Mouse (Mus musculus): Measurements from ENCODE around the gene Aqp5.

DNA sequence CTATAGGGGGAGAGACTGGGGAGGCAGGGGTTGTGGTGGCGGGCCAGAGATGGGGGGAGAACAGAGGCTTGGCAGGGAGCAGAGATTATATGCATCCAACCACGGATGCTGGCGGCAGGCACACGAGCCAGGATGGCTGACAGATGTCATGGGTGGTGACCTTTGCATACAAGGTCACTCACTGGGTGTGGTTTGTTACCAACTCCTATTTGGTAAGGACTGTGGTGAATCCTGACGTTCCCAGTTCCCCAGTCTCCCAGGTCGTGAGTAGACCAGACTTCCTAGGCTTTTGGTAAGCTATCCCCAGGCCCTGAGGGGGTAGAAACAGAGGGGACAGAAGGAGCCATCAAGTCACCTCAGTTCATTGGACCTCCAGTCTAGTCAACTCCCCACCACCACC, 21.9 kb upstream of the Aqp5 start:
- TF ChIP-seq MAFK (IDR thresholded peaks at IDR 0.05; ENCODE audit: insufficient read depth, low read depth, low read length) (no peak), ZNF384 (IDR thresholded peaks at IDR 0.05; ENCODE audit: low read depth, low read length) (no peak), CHD2 (IDR thresholded peaks at IDR 0.05; ENCODE audit: low read depth, low read length) (no peak), ZC3H11A (IDR thresholded peaks at IDR 0.05; ENCODE audit: borderline replicate concordance, low read depth, low read length) (no peak), HCFC1 (IDR thresholded peaks at IDR 0.05; ENCODE audit: borderline replicate concordance, insufficient read depth, low read length) (no peak)
